ENCODE assay signal across 8 mouse cellular contexts in the genomic region with DNA sequence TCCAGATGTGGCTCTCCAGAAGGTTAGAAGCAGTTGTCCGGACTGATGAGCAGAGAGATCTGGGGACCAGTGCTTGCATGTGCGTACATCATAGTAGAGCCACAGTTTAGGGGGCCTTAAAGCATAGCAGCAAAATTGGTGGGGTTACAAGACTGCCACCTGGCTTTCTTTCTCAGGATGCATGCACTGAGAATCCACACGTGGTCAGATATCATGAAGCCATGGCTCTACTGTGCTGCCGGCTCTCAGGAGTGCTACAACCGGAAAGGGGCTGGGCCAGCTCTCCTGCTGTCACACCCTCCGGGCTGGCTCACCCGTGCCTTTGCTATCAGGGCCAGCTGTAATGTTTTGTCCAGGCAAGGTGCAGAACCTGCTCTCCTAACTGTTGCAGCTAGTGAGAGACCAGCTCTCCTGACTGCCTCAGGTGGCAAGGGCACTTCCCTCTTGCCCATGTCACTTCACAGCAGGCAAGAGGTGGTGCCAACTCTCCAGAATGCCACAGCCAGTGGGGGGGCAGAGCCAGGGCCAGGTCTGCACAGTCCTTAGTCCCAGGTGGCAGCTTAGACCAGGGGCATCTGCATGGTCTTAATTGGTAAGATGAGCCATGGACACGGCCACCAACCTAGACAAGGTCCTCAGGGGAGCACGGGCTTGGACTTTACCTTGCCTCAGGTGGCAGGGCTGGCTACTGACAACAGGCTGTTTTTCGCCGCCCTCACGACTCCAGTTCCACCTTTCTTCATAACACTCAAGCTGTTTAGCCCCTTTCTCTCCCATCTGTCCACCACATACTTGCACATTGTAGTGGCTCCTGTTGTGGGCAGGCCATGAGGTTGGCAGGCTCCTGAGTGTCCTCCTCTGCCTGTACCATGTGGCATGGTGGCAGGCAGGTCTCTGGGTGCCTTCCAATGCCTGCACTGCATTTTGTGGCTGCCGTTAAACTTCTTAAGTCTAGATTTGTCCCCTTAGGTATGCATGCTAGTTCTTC. TPM values are rescaled to one million over a fixed set of nuclear protein-coding genes. Genes with fewer than 3 reads are reported as not detected.
DNase-seq lines count a peak whose midpoint lies in the region; ATAC-seq and TF ChIP-seq lines count a peak whose summit lies in the region.

No protein-coding gene starts in this region.

- TF ChIP-seq EP300 in liver, embryonic 14.5 days (IDR thresholded peaks at IDR 0.05; ENCODE audit: low read depth) = no peak

- no peaks in the 10 kb centered on the region for H3K36me3 ChIP-seq in midbrain, embryonic 13.5 days
- H3K36me3 ChIP-seq in midbrain, embryonic 14.5 days (ENCODE audit: control insufficient read depth, insufficient read depth, low read length) = no peaks in the 10 kb centered on the region
- no peaks in the 10 kb centered on the region for H3K36me3 ChIP-seq in liver, embryonic 14.5 days (replicated peaks; ENCODE audit: control insufficient read depth, insufficient read depth, low read depth)
- no peaks in the 10 kb centered on the region for H3K36me3 ChIP-seq in stomach, embryonic 15.5 days
- H3K36me3 ChIP-seq in forebrain, embryonic 16.5 days (ENCODE audit: control insufficient read depth, insufficient read depth) = no peaks in the 10 kb centered on the region

- DNase-seq in midbrain, embryonic 14.5 days = no peak
- peak; percentile 42 to 45 for DNase-seq in heart, postnatal 10 days
- DNase-seq in liver, embryonic 14.5 days (ENCODE audit: low read depth in 3 of 3, low spot score in 3 of 3) = no peak
- no peak for DNase-seq in left cerebral cortex, adult 11 months (ENCODE audit: low spot score)

- no peak overlapping the region for H3K9ac ChIP-seq in midbrain, embryonic 13.5 days (replicated peaks)
- H3K9ac ChIP-seq in midbrain, embryonic 14.5 days (replicated peaks; ENCODE audit: low read length) = no peak overlapping the region
- H3K9ac ChIP-seq in liver, embryonic 14.5 days (replicated peaks) = no peak overlapping the region
- no peak overlapping the region for H3K9ac ChIP-seq in stomach, embryonic 15.5 days
- H3K9ac ChIP-seq in forebrain, embryonic 16.5 days (replicated peaks; ENCODE audit: low read depth, low read length) = no peak overlapping the region

- ATAC-seq in midbrain, embryonic 13.5 days = 0 out of 2 replicates have a peak, but pooled peaks have one; percentile 34
- no peak for ATAC-seq in midbrain, embryonic 14.5 days (ENCODE audit: low FRiP score, low TSS enrichment)
- ATAC-seq in cerebellum, adult (ENCODE audit: insufficient number of reproducible peaks, low FRiP score, low TSS enrichment) = peak; percentile 80
- peak; percentile 76 for ATAC-seq in liver, embryonic 14.5 days (ENCODE audit: insufficient read depth)
- peak; percentile 91 for ATAC-seq in stomach, embryonic 15.5 days (ENCODE audit: insufficient read depth, low FRiP score, low read depth)
- no peak for ATAC-seq in forebrain, embryonic 16.5 days

- intact Hi-C loops in heart, postnatal 10 days (cut with DNase I) = loop anchor here (2.0 kb wide), 1 partner anchor 48 kb away; no protein-coding TSS in a partner anchor

- H3K27me3 ChIP-seq in midbrain, embryonic 13.5 days = no peaks in the 10 kb centered on the region
- no peaks in the 10 kb centered on the region for H3K27me3 ChIP-seq in midbrain, embryonic 14.5 days (ENCODE audit: control insufficient read depth, insufficient read depth, low read length)
- no peaks in the 10 kb centered on the region; the same call in 1 of the 2 replicates for H3K27me3 ChIP-seq in liver, embryonic 14.5 days (ENCODE audit: control insufficient read depth, insufficient read depth, low read length)
- H3K27me3 ChIP-seq in stomach, embryonic 15.5 days (replicated peaks) = no peaks in the 10 kb centered on the region
- H3K27me3 ChIP-seq in forebrain, embryonic 16.5 days (replicated peaks; ENCODE audit: control insufficient read depth, insufficient read depth, low read length) = no peaks in the 10 kb centered on the region

- H3K4me3 ChIP-seq in midbrain, embryonic 13.5 days (replicated peaks) = no peak overlapping the region
- no peak overlapping the region for H3K4me3 ChIP-seq in midbrain, embryonic 14.5 days (replicated peaks; ENCODE audit: low read depth, low read length)
- no peak overlapping the region for H3K4me3 ChIP-seq in liver, embryonic 14.5 days (ENCODE audit: insufficient read depth in 1 of 2, low read depth in 2 of 2, low read length in 2 of 2)
- H3K4me3 ChIP-seq in stomach, embryonic 15.5 days (replicated peaks) = no peak overlapping the region
- no peak overlapping the region for H3K4me3 ChIP-seq in forebrain, embryonic 16.5 days (replicated peaks; ENCODE audit: low read length)

- 75% methylated on average over 13 of the region's 13 CpGs for WGBS in midbrain, embryonic 13.5 days
- 74% methylated on average over 13 of the region's 13 CpGs for WGBS in midbrain, embryonic 14.5 days
- 50% methylated on average over 13 of the region's 13 CpGs for WGBS in liver, embryonic 14.5 days (ENCODE audit: insufficient replicate concordance)
- WGBS in stomach, embryonic 15.5 days = 64% methylated on average over 13 of the region's 13 CpGs
- WGBS in forebrain, embryonic 16.5 days = 76% methylated on average over 13 of the region's 13 CpGs

- TF ChIP-seq CTCF in liver, embryonic 14.5 days (IDR thresholded peaks at IDR 0.05; ENCODE audit: low read depth) = peak; percentile 24; the same call in 1 of the 2 replicates

- H3K4me2 ChIP-seq in midbrain, embryonic 13.5 days (replicated peaks) = no peak overlapping the region
- H3K4me2 ChIP-seq in midbrain, embryonic 14.5 days (ENCODE audit: low read length) = no peak overlapping the region
- H3K4me2 ChIP-seq in liver, embryonic 14.5 days (ENCODE audit: low read depth) = no peak overlapping the region
- H3K4me2 ChIP-seq in stomach, embryonic 15.5 days = no peak overlapping the region
- no peak overlapping the region for H3K4me2 ChIP-seq in forebrain, embryonic 16.5 days (ENCODE audit: low read length)

- H3K9me3 ChIP-seq in midbrain, embryonic 13.5 days = no peaks in the 10 kb centered on the region; the same call in 1 of the 2 replicates
- H3K9me3 ChIP-seq in midbrain, embryonic 14.5 days (ENCODE audit: control insufficient read depth, low read length) = peaks cover 7% of the 10 kb centered on the region
- H3K9me3 ChIP-seq in liver, embryonic 14.5 days (ENCODE audit: control insufficient read depth, low read length) = no peaks in the 10 kb centered on the region
- H3K9me3 ChIP-seq in stomach, embryonic 15.5 days = no peaks in the 10 kb centered on the region
- H3K9me3 ChIP-seq in forebrain, embryonic 16.5 days (ENCODE audit: control insufficient read depth, low read length) = peaks cover 8% of the 10 kb centered on the region

- H3K27ac ChIP-seq in midbrain, embryonic 13.5 days = no peak overlapping the region
- no peak overlapping the region for H3K27ac ChIP-seq in midbrain, embryonic 14.5 days (replicated peaks; ENCODE audit: low read depth, low read length)
- H3K27ac ChIP-seq in liver, embryonic 14.5 days = no peak overlapping the region
- 0 out of 2 replicates have a peak overlapping the region, but pooled peaks have one; percentile 28 for H3K27ac ChIP-seq in stomach, embryonic 15.5 days
- no peak overlapping the region for H3K27ac ChIP-seq in forebrain, embryonic 16.5 days (ENCODE audit: low read length)

- no peaks in the 10 kb centered on the region for H3K4me1 ChIP-seq in midbrain, embryonic 13.5 days (replicated peaks)
- H3K4me1 ChIP-seq in midbrain, embryonic 14.5 days (ENCODE audit: control insufficient read depth, insufficient read depth, low read length) = no peaks in the 10 kb centered on the region
- peaks cover 0 to 5% of the 10 kb centered on the region in 2 experiments; a peak in 2 of 4 replicates for H3K4me1 ChIP-seq in liver, embryonic 14.5 days (replicated peaks; ENCODE audit: control insufficient read depth in 2 of 2, insufficient read depth in 2 of 2, low read length in 1 of 2)
- H3K4me1 ChIP-seq in stomach, embryonic 15.5 days = no peaks in the 10 kb centered on the region
- H3K4me1 ChIP-seq in forebrain, embryonic 16.5 days (replicated peaks; ENCODE audit: control insufficient read depth, insufficient read depth, low read length) = no peaks in the 10 kb centered on the region

RNA-seq across cellular contexts. Expression of a gene that starts 13.6 kb away (rescaled TPM):
- polyA plus RNA-seq in midbrain, embryonic 13.5 days (2015; fragmentation: Nextera tagmentation; extraction: Ambion mirVana) = 18.5 and 19.5 TPM in 2 replicates
- 17.3 and 22.1 TPM in 2 replicates for polyA plus RNA-seq in midbrain, embryonic 14.5 days (2014; fragmentation: Nextera tagmentation; extraction: Ambion mirVana)
- 10 to 100 TPM; 74.1 to 78.3 TPM for total RNA-seq in heart, postnatal 10 days (2021)
- polyA plus RNA-seq in liver, embryonic 14.5 days (2012; rRNA removed) = 28.8 and 31.4 TPM in 2 replicates
- polyA plus RNA-seq in liver, embryonic 14.5 days (2014; fragmentation: Nextera tagmentation; extraction: Ambion mirVana) = 38.1 and 44.2 TPM in 2 replicates
- 16.0 and 19.7 TPM in 2 replicates for polyA plus RNA-seq in stomach, embryonic 15.5 days (2015; fragmentation: Nextera tagmentation; extraction: Ambion mirVana)
- 36.6 and 44.6 TPM in 2 replicates for polyA plus RNA-seq in forebrain, embryonic 16.5 days (2015; fragmentation: Nextera tagmentation; extraction: Ambion mirVana)

RNA-seq across cellular contexts. Expression of a gene that starts 29.0 kb away (rescaled TPM):
- polyA plus RNA-seq in midbrain, embryonic 13.5 days (2015; fragmentation: Nextera tagmentation; extraction: Ambion mirVana) = 48.7 and 60.9 TPM in 2 replicates
- polyA plus RNA-seq in midbrain, embryonic 14.5 days (2014; fragmentation: Nextera tagmentation; extraction: Ambion mirVana) = 57.2 and 71.5 TPM in 2 replicates
- total RNA-seq in heart, postnatal 10 days (2021) = 10 to 100 TPM; 74.8 to 86.4 TPM
- 3.5 and 5.8 TPM in 2 replicates for polyA plus RNA-seq in liver, embryonic 14.5 days (2012; rRNA removed)
- 8.2 and 8.6 TPM in 2 replicates for polyA plus RNA-seq in liver, embryonic 14.5 days (2014; fragmentation: Nextera tagmentation; extraction: Ambion mirVana)
- 81.8 and 89.3 TPM in 2 replicates for polyA plus RNA-seq in stomach, embryonic 15.5 days (2015; fragmentation: Nextera tagmentation; extraction: Ambion mirVana)
- polyA plus RNA-seq in forebrain, embryonic 16.5 days (2015; fragmentation: Nextera tagmentation; extraction: Ambion mirVana) = 37.5 and 38.0 TPM in 2 replicates

RNA-seq across cellular contexts. Expression of a gene that starts 59.2 kb away (rescaled TPM):
- 17.2 and 18.6 TPM in 2 replicates for polyA plus RNA-seq in midbrain, embryonic 13.5 days (2015; fragmentation: Nextera tagmentation; extraction: Ambion mirVana)
- polyA plus RNA-seq in midbrain, embryonic 14.5 days (2014; fragmentation: Nextera tagmentation; extraction: Ambion mirVana) = 14.7 and 17.7 TPM in 2 replicates
- 10 to 100 TPM; 11.0 to 12.7 TPM for total RNA-seq in heart, postnatal 10 days (2021)
- polyA plus RNA-seq in liver, embryonic 14.5 days (2012; rRNA removed) = 2.2 and 3.7 TPM in 2 replicates
- 5.8 and 6.5 TPM in 2 replicates for polyA plus RNA-seq in liver, embryonic 14.5 days (2014; fragmentation: Nextera tagmentation; extraction: Ambion mirVana)
- polyA plus RNA-seq in stomach, embryonic 15.5 days (2015; fragmentation: Nextera tagmentation; extraction: Ambion mirVana) = 10.8 and 12.6 TPM in 2 replicates
- polyA plus RNA-seq in forebrain, embryonic 16.5 days (2015; fragmentation: Nextera tagmentation; extraction: Ambion mirVana) = 15.7 and 16.7 TPM in 2 replicates

Comparison
In these comparisons a context has a peak if more than half of its experiments do, and no peak if none do; other contexts are left out.
1. ATAC-seq: peak in midbrain, embryonic 13.5 days (single experiment), cerebellum, adult (single experiment), liver, embryonic 14.5 days (single experiment) and stomach, embryonic 15.5 days (single experiment); none in midbrain, embryonic 14.5 days (single experiment) and forebrain, embryonic 16.5 days (single experiment).
2. DNase-seq: peak in heart, postnatal 10 days (2 of 2); none in midbrain, embryonic 14.5 days (single experiment), liver, embryonic 14.5 days (0 of 3) and left cerebral cortex, adult 11 months (single experiment).